Mouse (Mus musculus): ENCODE measurements at regions not wholly inside any gene's neighbourhood (a gene's known extent, or its start where the extent isn't known, plus 50 kb on each side); places are given as distances from the start of the nearest gene placed in this dataset.

GRCm38 (mm10) chr9:14190660-14191059 is 84.2 kb upstream of the Sesn3 start:
- DNase-seq: no peak
- 91% methylated on average over 9 of the region's 9 CpGs for WGBS
- Histone ChIP-seq H3K36me3 (ENCODE audit: control insufficient read depth, insufficient read depth, low read length) (no peaks in the 10 kb centered on the region), H3K27me3 (ENCODE audit: control insufficient read depth, insufficient read depth, low read length) (no peaks in the 10 kb centered on the region), H3K4me1 (replicated peaks; ENCODE audit: control insufficient read depth, insufficient read depth, low read length) (peaks cover under 1% of the 10 kb centered on the region; the same call in 1 of the 2 replicates), H3K27ac (ENCODE audit: control insufficient read depth, insufficient read depth, low read length) (no peak overlapping the region), H3K4me3 (ENCODE audit: control insufficient read depth, insufficient read depth, low read length) (no peak overlapping the region)
- TF ChIP-seq CTCF (IDR thresholded peaks at IDR 0.05; ENCODE audit: borderline replicate concordance, control insufficient read depth, extremely low read depth, insufficient read depth, low read length, poor library complexity): no peak
- TF ChIP-seq POLR2A (IDR thresholded peaks at IDR 0.05; ENCODE audit: control insufficient read depth, extremely low read depth, insufficient read depth, low read length, poor library complexity): no peak

GRCm38 (mm10) chr9:14194748-14195147 is 80.1 kb upstream of the Sesn3 start:
- Histone ChIP-seq H3K27ac (ENCODE audit: control insufficient read depth, insufficient read depth, low read length) (no peak overlapping the region), H3K4me1 (replicated peaks; ENCODE audit: control insufficient read depth, insufficient read depth, low read length) (peaks cover 3% of the 10 kb centered on the region; the same call in 1 of the 2 replicates), H3K27me3 (ENCODE audit: control insufficient read depth, insufficient read depth, low read length) (no peaks in the 10 kb centered on the region), H3K4me3 (ENCODE audit: control insufficient read depth, insufficient read depth, low read length) (no peak overlapping the region), H3K36me3 (ENCODE audit: control insufficient read depth, insufficient read depth, low read length) (no peaks in the 10 kb centered on the region)
- 98% methylated on average over 5 of the region's 5 CpGs for WGBS
- DNase-seq: no peak
- TF ChIP-seq CTCF (IDR thresholded peaks at IDR 0.05; ENCODE audit: borderline replicate concordance, control insufficient read depth, extremely low read depth, insufficient read depth, low read length, poor library complexity): no peak
- TF ChIP-seq POLR2A (IDR thresholded peaks at IDR 0.05; ENCODE audit: control insufficient read depth, extremely low read depth, insufficient read depth, low read length, poor library complexity): no peak

- DNase-seq: no peak
- TF ChIP-seq POLR2A (IDR thresholded peaks at IDR 0.05; ENCODE audit: control insufficient read depth, extremely low read depth, insufficient read depth, low read length, poor library complexity): no peak
- TF ChIP-seq CTCF (IDR thresholded peaks at IDR 0.05; ENCODE audit: borderline replicate concordance, control insufficient read depth, extremely low read depth, insufficient read depth, low read length, poor library complexity): no peak
- WGBS: 78% methylated on average over 3 of the region's 3 CpGs
- H3K4me3 ChIP-seq (ENCODE audit: control insufficient read depth, insufficient read depth, low read length): no peak overlapping the region
- H3K4me1 ChIP-seq (replicated peaks; ENCODE audit: control insufficient read depth, insufficient read depth, low read length): peaks cover 14% of the 10 kb centered on the region
- no peak overlapping the region for H3K27ac ChIP-seq (ENCODE audit: control insufficient read depth, insufficient read depth, low read length)
- H3K36me3 ChIP-seq (ENCODE audit: control insufficient read depth, insufficient read depth, low read length): no peaks in the 10 kb centered on the region
- H3K27me3 ChIP-seq (ENCODE audit: control insufficient read depth, insufficient read depth, low read length): no peaks in the 10 kb centered on the region
Measured at GRCm38 (mm10) chr9:14199116-14199515, 75.8 kb upstream of the Sesn3 start.

GRCm38 (mm10) chr9:14199983-14200700 is 74.7 kb upstream of the Sesn3 start:
- no peak overlapping the region for H3K4me3 ChIP-seq (ENCODE audit: control insufficient read depth, insufficient read depth, low read length)
- no peak for DNase-seq
- WGBS: 40% methylated on average over 9 of the region's 9 CpGs
- TF ChIP-seq POLR2A (IDR thresholded peaks at IDR 0.05; ENCODE audit: control insufficient read depth, extremely low read depth, insufficient read depth, low read length, poor library complexity): no peak
- TF ChIP-seq CTCF (IDR thresholded peaks at IDR 0.05; ENCODE audit: borderline replicate concordance, control insufficient read depth, extremely low read depth, insufficient read depth, low read length, poor library complexity): no peak
- no peaks in the 10 kb centered on the region for H3K36me3 ChIP-seq (ENCODE audit: control insufficient read depth, insufficient read depth, low read length)
- H3K27ac ChIP-seq (ENCODE audit: control insufficient read depth, insufficient read depth, low read length): no peak overlapping the region
- H3K27me3 ChIP-seq (ENCODE audit: control insufficient read depth, insufficient read depth, low read length): no peaks in the 10 kb centered on the region
- peaks cover 14% of the 10 kb centered on the region for H3K4me1 ChIP-seq (replicated peaks; ENCODE audit: control insufficient read depth, insufficient read depth, low read length)

- 85% methylated on average over 4 of the region's 4 CpGs for WGBS
- Histone ChIP-seq H3K27me3 (ENCODE audit: control insufficient read depth, insufficient read depth, low read length) (no peaks in the 10 kb centered on the region), H3K4me3 (ENCODE audit: control insufficient read depth, insufficient read depth, low read length) (no peak overlapping the region), H3K36me3 (ENCODE audit: control insufficient read depth, insufficient read depth, low read length) (no peaks in the 10 kb centered on the region), H3K4me1 (replicated peaks; ENCODE audit: control insufficient read depth, insufficient read depth, low read length) (peaks cover 14% of the 10 kb centered on the region), H3K27ac (ENCODE audit: control insufficient read depth, insufficient read depth, low read length) (peak overlapping the region; percentile 26; the same call in 1 of the 2 replicates)
- no peak for DNase-seq
- no peak for TF ChIP-seq POLR2A (IDR thresholded peaks at IDR 0.05; ENCODE audit: control insufficient read depth, extremely low read depth, insufficient read depth, low read length, poor library complexity)
- TF ChIP-seq CTCF (IDR thresholded peaks at IDR 0.05; ENCODE audit: borderline replicate concordance, control insufficient read depth, extremely low read depth, insufficient read depth, low read length, poor library complexity): no peak
Measured at GRCm38 (mm10) chr9:14200852-14201251, 74.0 kb upstream of the Sesn3 start.

- no peak overlapping the region for H3K4me3 ChIP-seq (ENCODE audit: control insufficient read depth, insufficient read depth, low read length)
- H3K27me3 ChIP-seq (ENCODE audit: control insufficient read depth, insufficient read depth, low read length): no peaks in the 10 kb centered on the region
- H3K4me1 ChIP-seq (replicated peaks; ENCODE audit: control insufficient read depth, insufficient read depth, low read length): peaks cover 14% of the 10 kb centered on the region
- no peak for TF ChIP-seq CTCF (IDR thresholded peaks at IDR 0.05; ENCODE audit: borderline replicate concordance, control insufficient read depth, extremely low read depth, insufficient read depth, low read length, poor library complexity)
- TF ChIP-seq POLR2A (IDR thresholded peaks at IDR 0.05; ENCODE audit: control insufficient read depth, extremely low read depth, insufficient read depth, low read length, poor library complexity): no peak
- H3K36me3 ChIP-seq (ENCODE audit: control insufficient read depth, insufficient read depth, low read length): no peaks in the 10 kb centered on the region
- WGBS: 90% methylated on average over 10 of the region's 10 CpGs
- DNase-seq: no peak
- no peak overlapping the region for H3K27ac ChIP-seq (ENCODE audit: control insufficient read depth, insufficient read depth, low read length)
Measured at GRCm38 (mm10) chr9:14202551-14203306, 72.1 kb upstream of the Sesn3 start.

Data from thymus, adult 2 months (tissue).